Mouse (Mus musculus) cerebellum, adult 11-12 months (tissue): ENCODE results near the gene Slc27a5.

Experiments used
- DNase-seq: peaks from one replicate; pipeline ENCODE4 v3.0.0; 2022

Slc27a5 gene

GRCm38 (mm10) chr7:13023928-13024731 lies 26.1 kb upstream of the Slc27a5 start:
- peak; percentile 96 for DNase-seq

GRCm38 (mm10) chr7:13022773-13023535 lies 25.0 kb upstream of the Slc27a5 start:
- peak; percentile 81 for DNase-seq

GRCm38 (mm10) chr7:13015217-13015616 lies 17.2 kb upstream of the Slc27a5 start:
- no peak for DNase-seq

- DNase-seq: no peak
These were observed 16.4 kb upstream of the Slc27a5 start for GRCm38 (mm10) chr7:13014275-13014839.

- DNase-seq: no peak
These were observed 15.7 kb upstream of the Slc27a5 start for GRCm38 (mm10) chr7:13013671-13014070.

GRCm38 (mm10) chr7:13010005-13010908 lies 12.3 kb upstream of the Slc27a5 start, which contains the start of gene Zbtb45:
TSS of gene Zbtb45 (minus strand) at chr7:13010034.
- DNase-seq: peak; percentile 57

GRCm38 (mm10) chr7:13009143-13010004 lies 11.4 kb upstream of the Slc27a5 start:
- peak; percentile 94 for DNase-seq

- DNase-seq: peak; percentile 49
These were observed 9.5 kb upstream of the Slc27a5 start for GRCm38 (mm10) chr7:13007341-13008092.

- DNase-seq: no peak
These were observed 8.5 kb upstream of the Slc27a5 start for GRCm38 (mm10) chr7:13006531-13006930.

GRCm38 (mm10) chr7:13006011-13006410 lies 8.0 kb upstream of the Slc27a5 start:
- no peak for DNase-seq

GRCm38 (mm10) chr7:13003380-13003779 lies 5.4 kb upstream of the Slc27a5 start:
- no peak for DNase-seq

GRCm38 (mm10) chr7:13001584-13001983 lies 3.6 kb upstream of the Slc27a5 start:
- DNase-seq: no peak

- no peak for DNase-seq
These were observed 859 bp upstream of the Slc27a5 start, which contains the start of gene Trim28 for GRCm38 (mm10) chr7:12998851-12999250. TSS of gene Trim28 (plus strand) at chr7:12999114.

GRCm38 (mm10) chr7:12997230-12997629 lies 762 bp downstream of the Slc27a5 start:
- no peak for DNase-seq

GRCm38 (mm10) chr7:12995862-12996261 lies 2.1 kb downstream of the Slc27a5 start:
- no peak for DNase-seq

- DNase-seq: no peak
These were observed 4.8 kb downstream of the Slc27a5 start for GRCm38 (mm10) chr7:12993148-12993547.

GRCm38 (mm10) chr7:12992222-12992621 lies 5.8 kb downstream of the Slc27a5 start:
- DNase-seq: no peak

- no peak for DNase-seq
These were observed 10.4 kb downstream of the Slc27a5 start for GRCm38 (mm10) chr7:12987409-12988189.

GRCm38 (mm10) chr7:12986906-12987305 lies 11.1 kb downstream of the Slc27a5 start:
- no peak for DNase-seq

- no peak for DNase-seq
These were observed 12.3 kb downstream of the Slc27a5 start for GRCm38 (mm10) chr7:12985724-12986123.
